Mouse (Mus musculus) E14TG2a.4 (cell line): Measurements from ENCODE around the gene Chgb.

Experiments
- CTCF ChIP-seq: conservative IDR thresholded peaks from 2 replicates; pipeline ENCODE4 v1.5.1; 2014; ENCODE audit warnings: low read length
- NANOG ChIP-seq: IDR thresholded peaks from 2 replicates; pipeline ENCODE4 v1.6.1; 2014; ENCODE audit warnings: borderline replicate concordance, low read length, mixed read lengths
- POU5F1 ChIP-seq: IDR thresholded peaks from 2 replicates; pipeline ENCODE4 v1.6.1; 2014; ENCODE audit warnings: low read length, borderline replicate concordance

GRCm38 (mm10) chr2:132733603-132734573 is 47.2 kb upstream of the Chgb start:
- TF ChIP-seq CTCF = no peak
- TF ChIP-seq POU5F1 = no peak
- TF ChIP-seq NANOG = no peak
